Mouse (Mus musculus) c-Kit-positive CD71-positive TER-119-negative erythroid progenitor cells, embryonic 14.5 days (primary cell): ENCODE results near the gene Gm49394.

Experiments
- DNase-seq: peaks from one replicate; pipeline ENCODE4 v3.0.0-alpha.2; 2013; ENCODE audit warnings: low read depth

The Gm49394 gene

GRCm38 (mm10) chr7:142659181-142659681 lies 10.5 kb downstream of the Gm49394 start:
- DNase-seq: no peak

GRCm38 (mm10) chr7:142658681-142659180 lies 11.0 kb downstream of the Gm49394 start:
- no peak for DNase-seq

DNA sequence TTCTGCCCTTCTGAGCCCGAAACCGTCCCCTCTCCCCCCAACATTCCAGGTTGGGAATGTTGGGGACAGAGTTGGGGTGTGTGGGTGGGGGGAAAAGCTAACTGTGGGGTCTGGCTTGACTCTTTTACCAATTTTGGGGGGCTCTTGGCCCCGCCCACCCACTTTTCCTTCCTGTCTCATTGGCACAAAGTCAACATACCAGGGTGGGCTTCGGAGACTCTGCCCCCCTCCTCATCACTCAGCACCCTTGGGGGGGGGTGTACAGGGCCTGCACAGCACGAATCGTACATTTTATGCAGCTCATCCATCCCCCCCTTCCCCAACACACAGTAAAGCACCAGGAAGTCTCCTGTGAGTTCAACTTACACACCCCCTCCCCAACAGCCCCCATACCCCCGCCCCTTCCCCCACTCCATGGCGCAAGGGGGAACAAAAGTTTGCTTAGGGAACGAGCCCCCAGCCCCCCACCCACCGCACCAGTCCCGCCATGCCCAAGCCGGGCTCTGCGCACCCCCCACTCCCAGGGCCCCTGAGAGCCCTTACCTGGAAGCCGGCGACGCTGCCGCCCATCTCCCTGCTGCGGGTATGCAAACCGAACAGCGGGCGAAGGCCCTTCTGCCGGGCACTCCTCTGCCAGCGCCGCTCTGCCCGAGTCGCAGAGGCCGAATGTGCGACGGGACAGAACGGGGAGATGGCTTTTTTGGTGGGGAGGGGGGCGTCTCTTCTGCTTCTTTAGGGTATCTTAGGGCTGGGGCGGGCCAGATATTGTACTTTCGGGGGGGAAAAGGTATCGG lies 11.7 kb downstream of the Gm49394 start:
- DNase-seq: no peak

DNA sequence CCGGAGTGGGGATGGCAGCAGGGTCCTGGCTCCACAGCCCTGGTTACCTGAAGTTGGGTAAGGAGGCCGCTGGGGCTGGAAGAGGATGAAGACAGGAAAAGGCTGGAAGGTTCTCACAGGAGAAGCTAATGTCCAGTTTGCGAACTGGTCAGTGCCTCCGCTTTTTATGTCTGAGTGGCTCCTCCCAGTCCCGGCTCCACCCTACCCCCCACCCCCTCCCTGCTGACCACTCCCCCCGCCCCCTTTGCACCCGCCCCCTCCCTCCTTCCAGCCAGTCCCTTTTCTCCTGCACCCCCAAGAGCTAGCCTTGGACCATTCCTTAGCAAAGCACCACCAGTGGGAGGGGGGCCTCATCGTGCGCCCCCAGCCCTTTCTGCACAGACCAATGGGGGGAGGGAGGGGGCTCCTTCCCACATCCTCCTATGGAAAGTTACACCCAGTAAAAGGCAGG lies 12.4 kb downstream of the Gm49394 start:
- no peak for DNase-seq

DNA sequence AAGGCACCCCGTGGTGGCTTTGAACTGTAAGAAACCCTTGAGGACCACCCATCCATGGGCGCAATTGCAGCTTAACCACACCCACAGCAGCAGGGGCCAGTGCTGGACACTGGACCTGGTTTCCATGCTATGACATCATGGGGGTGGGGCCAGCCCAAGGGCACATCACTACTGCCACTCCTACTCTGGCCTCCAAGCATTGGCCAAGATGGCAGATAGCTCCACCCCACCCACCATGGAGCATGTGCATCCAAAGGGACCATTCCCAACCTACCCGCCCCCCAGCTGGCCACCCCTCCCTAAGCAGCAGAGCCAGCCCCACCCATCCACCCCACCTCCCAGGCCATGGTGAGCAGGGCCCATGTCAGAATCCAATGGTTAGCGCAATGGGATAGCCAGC lies 13.7 kb downstream of the Gm49394 start:
- DNase-seq: no peak

- no peak for DNase-seq
Observed at GRCm38 (mm10) chr7:142655633-142656032, 14.1 kb downstream of the Gm49394 start.

DNA sequence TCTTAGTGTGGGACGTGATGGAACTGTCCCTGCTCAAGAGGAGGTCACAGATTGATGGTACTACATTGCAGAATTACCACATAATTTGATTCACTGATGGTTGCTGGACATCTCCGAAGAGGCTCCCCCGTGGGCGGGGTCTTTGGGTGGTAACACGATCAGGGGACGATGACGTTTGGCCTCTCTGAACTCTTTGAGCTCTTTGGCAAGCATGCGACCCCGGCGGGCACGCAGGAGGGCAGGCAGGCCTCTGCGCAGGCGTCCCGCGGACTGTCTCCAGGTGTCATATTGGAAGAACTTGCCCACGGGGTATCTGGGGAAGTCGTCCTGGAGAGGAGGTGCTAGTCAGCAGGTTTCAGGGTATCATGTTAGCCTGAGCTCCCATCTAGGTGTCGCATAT lies 16.0 kb downstream of the Gm49394 start:
- DNase-seq: no peak

DNA sequence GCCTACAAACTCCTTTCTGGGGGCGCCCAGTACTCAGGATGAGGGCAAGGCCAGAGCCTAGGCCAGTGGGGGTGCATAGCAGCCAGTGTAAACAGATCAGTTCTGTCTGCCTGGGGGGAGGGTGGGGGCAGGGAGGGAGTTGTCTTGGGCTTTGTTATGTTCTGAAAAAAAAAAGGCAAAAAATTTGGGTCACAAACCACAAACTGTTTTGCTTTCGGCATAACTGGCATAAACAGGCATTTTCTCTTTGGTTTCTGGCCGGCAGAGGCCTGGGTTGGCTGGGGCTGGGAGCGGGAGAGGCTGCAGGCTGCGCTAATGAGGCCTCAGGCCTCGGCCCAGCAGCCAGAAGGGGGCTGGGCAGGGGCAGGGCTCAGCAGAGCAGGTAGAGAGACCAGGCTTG lies 23.1 kb downstream of the Gm49394 start:
- no peak for DNase-seq

GRCm38 (mm10) chr7:142645045-142645444 lies 24.7 kb downstream of the Gm49394 start:
- peak; percentile 9 for DNase-seq

GRCm38 (mm10) chr7:142636178-142636577 lies 33.6 kb downstream of the Gm49394 start:
- no peak for DNase-seq

- no peak for DNase-seq
Observed at GRCm38 (mm10) chr7:142630691-142631090, 39.1 kb downstream of the Gm49394 start.

- DNase-seq: no peak
Observed at GRCm38 (mm10) chr7:142629806-142630205, 39.9 kb downstream of the Gm49394 start.

- DNase-seq: no peak
Observed at GRCm38 (mm10) chr7:142622180-142622579, 47.6 kb downstream of the Gm49394 start.

DNA sequence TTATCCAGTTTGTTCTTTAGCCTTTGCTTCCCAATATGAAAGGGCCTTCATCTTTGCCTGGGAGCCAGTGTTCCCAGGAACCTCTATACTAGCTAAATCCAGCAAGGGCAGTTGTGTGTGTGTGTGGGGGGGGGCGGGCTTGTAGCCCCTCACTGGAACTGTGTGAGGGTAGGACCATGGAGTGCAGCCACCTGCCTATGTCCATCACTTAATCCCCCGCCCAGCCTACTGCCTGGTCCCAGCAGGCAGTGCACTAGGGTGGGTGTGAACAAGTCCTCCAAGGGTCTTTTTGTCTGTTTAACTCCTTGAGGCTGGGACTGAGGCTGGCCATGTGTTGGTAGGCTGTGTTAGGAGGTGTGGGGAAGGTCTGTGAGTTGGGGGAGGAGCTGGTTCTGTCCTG lies 56.7 kb downstream of the Gm49394 start:
- DNase-seq: no peak

- peak; percentile 74 for DNase-seq
Observed at GRCm38 (mm10) chr7:142610627-142611406, 58.9 kb downstream of the Gm49394 start.

DNA sequence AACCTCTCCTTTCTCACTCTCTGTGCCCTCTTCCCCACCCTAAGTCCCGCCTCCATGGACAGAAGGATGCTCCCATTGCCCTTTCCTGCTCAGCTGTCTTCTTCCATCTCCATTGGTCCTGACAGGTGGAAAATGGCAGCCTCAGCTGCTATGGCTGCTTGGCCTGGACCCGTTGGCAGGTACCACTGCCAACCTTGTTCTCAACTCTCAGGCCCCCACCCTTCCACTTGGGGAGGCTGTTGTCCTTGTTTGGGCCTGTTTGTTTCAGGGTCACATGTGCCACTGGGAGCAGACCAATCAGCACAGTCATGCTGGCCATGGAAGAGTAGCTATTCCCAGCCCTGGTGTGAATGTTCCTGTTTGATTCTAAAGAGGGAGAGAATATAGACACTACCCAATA lies 68.8 kb downstream of the Gm49394 start:
- no peak for DNase-seq
